Mouse (Mus musculus): ENCODE measurements at regions not wholly inside any gene's neighbourhood (a gene's known extent, or its start where the extent isn't known, plus 50 kb on each side); places are given as distances from the start of the nearest gene placed in this dataset.

DNA sequence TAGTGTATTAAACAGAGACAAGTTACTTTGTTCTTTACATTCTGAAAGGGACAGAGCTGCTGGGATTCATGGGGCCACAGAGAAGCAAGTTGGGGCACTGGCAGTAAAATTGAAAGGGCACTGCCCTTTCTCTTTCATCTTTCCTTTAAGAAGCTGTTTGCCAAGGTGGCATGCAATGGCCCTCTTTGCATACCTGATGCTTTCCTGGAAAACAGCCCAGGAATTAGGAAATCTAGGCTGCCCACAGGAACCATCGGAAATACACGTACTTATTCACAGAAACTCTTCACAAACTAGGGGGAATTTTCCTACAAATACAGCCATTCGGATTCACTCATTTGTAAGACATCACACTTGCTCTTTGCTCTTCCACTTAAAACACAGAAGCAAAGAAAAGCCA, 278.3 kb upstream of the Gm765 start:
- no peak for DNase-seq (ENCODE audit: inconsistent age in 2 of 2, low spot score in 1 of 2)

DNA sequence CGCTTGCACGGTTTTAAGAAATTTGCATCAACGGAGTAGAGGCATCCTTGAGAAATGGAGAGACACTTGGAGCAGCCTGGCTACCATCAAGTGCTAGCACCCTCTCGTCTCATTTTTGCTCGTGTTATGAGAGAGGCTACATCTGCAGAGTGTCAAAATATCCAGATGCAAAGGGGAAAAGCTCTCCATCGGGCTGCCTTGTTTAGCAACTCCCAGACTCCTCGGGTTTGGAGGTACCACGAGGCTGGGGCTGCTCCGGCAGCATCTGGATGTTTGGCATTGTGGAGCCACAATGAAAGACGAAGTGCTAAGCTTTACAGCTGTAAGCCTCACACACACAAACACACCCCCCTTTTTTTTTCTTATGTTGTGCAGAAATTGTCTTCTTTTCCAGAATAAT, 270.5 kb upstream of the Gm765 start:
- DNase-seq (ENCODE audit: inconsistent age in 2 of 2, low spot score in 1 of 2): no peak

DNA sequence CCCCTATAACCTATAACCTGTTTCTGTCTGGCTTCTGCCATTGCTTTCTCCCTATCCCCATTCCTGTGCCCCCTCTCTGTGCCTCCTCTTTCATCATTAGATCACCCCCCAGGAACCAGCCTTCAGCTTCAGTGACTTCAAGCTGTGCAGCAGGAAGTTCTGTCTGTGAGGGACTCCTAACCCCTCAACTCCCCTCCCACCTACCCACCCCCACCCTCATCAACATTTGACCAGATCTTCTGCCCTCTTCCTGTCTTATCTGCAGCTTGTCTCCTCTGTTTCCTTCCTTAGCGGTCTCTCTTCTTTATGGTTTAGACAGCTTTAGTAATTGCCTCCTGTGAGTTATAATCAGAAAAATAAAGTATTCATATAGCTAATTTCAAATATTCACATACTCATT, 266.6 kb upstream of the Gm765 start:
- no peak for DNase-seq (ENCODE audit: inconsistent age in 2 of 2, low spot score in 1 of 2)

DNA sequence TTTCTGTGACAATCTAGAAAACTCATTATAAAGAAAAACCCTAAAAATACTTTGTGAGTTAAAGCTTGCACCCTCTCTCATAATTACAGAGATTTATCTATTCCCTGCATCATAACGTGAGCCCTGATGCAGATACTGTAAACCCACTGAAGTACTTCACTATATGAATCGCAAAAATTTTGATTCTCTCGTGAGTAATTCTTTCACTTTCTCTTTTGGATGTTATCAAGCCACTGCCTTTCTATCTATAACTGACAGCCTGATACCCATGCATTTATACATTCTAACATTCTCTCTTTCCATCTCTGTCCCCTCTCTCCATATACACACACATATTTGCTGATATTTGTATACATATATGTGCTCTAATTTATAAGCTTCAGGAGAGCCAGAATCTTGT, 264.1 kb upstream of the Gm765 start:
- DNase-seq (ENCODE audit: inconsistent age in 2 of 2, low spot score in 1 of 2): no peak

DNA sequence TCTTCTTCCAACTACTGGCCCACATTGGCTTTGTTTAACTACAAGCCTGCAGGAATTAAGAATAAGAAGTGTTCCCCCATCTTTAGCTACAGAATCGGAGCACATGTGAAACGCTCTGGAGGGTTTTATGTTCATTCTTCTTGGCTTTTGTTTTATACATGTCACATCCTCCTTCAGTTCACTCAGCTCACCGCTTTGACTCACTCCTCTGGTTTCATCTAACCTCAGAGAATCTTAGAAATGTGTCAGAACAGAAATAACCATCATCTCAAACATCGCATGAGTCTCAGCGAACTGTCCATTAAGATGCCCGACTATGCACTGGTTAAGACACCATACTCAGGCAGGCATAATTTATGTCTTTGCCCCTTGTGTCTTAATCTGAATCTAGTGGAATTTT, 255.1 kb upstream of the Gm765 start:
- DNase-seq (ENCODE audit: inconsistent age in 2 of 2, low spot score in 1 of 2): no peak

DNA sequence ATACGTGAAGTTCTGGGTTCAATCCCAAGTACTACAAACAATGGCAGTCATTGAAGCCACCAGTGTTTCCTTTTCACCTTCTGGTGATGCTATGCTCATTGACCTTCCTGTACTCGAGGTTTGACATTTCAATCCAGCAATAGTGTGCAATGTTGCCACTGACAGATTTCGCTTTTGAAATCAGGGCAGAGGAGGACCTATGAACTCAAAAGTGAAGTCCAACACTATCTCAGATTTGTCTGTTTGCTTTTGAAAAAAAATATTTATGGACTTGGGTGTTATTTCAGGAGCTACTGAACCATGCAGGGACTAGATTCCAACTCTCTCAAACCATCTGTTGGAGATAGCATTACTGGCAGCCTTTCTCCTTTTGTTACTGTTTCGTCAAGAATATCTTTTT, 248.4 kb upstream of the Gm765 start:
- no peak for DNase-seq (ENCODE audit: inconsistent age in 2 of 2, low spot score in 1 of 2)

DNA sequence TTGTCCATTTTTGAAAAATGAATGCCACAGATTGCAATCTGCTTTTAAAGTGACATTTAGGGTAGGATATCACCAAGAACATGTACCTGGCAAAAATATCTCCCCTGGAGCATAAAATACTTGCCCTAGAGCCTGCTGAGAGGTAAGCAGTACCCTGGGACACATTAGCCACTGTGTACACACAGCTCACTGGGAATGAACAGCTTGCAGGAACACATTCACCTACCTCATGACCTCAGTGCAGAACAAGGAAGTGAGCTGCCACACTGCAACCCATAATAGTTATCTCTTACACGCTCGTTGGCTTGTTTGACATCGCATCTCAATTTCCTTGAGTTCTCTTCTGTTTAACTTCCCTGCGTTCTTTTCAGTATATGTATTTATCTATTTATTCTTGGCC, 246.4 kb upstream of the Gm765 start:
- no peak for DNase-seq (ENCODE audit: inconsistent age in 2 of 2, low spot score in 1 of 2)

DNA sequence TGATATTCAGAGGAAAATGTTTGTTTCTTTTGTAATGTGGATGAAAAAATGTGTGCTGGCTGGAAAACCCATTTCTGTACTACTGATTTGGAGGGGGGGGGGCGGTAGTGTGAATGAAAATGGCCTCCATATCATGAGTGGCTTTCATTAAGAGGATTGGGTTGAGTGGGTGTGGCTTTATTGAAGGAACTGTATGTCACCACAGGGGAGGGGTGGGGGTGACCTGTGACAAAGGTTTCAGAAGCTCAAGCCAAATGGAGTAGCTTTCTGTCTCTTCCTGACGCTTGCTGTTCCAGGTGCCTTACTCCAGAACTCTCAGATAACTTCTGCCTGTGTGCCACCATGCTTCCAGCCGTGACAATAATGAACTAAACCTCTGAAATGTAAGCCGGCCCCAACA, 242.0 kb upstream of the Gm765 start:
- DNase-seq (ENCODE audit: inconsistent age in 2 of 2, low spot score in 1 of 2): no peak

DNA sequence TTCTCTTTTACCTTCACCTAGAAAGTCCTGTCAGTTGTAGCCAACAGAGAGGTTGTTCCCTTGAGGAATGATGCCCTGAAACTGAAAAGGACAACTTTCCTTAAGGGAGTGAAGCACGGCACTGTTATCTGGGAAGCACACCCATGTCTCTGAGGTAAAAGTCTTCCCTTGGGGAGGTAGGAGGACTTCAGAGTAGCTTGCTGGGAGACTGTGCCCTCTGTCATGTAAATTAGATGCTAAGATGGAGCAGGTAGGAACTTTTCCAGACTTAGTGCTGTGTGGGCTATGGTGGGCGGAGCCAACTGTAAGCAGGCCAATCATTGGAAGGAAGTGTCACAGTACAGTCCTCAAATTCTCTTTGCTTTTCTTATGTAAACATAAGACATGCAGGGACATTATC, 240.3 kb upstream of the Gm765 start:
- DNase-seq (ENCODE audit: inconsistent age in 2 of 2, low spot score in 1 of 2): no peak

DNA sequence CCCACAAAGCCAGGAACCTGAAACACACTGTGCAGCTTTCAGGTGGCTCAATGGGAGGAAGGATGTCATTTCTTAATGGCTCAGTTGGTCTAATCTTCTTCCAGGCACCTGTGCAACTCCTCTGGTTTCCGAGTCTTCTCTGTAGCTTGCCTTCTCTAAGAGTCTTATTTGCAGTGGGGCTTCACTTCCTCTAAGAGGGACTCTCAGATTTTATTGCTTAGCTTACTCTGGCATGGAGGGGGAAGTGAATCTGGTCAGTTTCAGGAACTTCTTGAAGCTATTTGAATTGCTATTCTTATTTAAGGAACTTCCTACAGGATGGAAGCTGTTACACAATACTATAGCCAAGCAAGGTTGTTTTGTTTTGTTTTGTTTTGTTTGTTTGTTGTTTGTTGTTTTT, 232.7 kb upstream of the Gm765 start:
- DNase-seq (ENCODE audit: inconsistent age in 2 of 2, low spot score in 1 of 2): no peak

DNA sequence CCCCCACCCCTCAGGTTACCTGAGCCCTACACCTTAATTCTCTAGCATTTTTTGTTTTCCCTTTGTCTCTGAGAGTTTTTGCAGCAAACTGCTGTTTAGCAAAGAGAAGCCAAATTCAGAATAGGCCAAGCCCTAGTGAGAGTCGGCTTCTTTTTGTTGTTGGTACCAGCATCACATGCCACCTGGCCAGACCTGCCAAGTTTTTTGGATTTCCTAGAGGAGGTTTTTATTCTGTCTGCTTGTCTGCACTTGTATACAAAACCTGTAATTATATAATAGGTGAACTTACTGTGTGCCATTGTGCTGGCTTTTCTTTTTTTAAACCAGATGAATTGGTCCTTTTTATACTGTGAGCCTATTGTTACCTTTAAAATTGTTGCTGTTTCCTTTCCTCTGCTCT, 213.1 kb upstream of the Gm765 start:
- no peak for DNase-seq (ENCODE audit: inconsistent age in 2 of 2, low spot score in 1 of 2)

DNA sequence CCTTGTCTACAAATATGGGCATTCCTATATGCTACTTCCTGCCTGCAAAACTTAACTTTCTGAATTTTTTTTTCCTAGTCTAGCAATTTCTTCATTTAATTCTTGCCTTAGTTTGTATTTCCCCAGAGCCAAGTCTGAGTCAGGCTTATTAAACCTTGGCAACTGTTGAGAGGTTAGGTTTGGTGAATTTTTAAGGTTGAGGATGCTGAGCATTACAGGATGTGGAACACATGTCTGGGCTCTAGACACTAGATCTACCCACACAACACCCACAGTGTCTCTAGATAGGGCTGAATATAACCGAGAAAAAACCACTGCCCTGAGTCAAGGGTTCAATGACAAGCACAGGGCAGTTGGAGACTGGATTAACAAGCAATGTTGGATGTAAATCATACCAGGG, 211.4 kb upstream of the Gm765 start:
- no peak for DNase-seq (ENCODE audit: inconsistent age in 2 of 2, low spot score in 1 of 2)

DNA sequence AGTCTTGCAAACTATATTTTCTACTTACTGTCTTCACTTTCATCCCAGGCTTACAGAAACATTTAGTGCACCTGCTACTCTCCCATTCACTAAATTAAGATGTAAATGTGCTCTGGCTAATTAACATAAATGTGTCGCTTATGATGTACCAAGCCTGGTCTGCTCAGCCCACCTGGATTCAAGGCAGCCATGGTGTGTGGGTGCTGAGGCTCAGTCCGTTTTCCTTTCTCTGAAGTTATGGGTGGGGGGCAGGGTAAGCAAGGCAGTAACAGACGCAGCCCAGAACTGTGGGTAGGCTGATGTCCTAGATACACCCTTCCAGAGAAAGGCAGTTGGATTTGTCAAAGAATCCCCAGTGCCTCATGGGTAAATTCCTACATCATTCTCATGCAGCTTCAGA, 209.2 kb upstream of the Gm765 start:
- no peak for DNase-seq (ENCODE audit: inconsistent age in 2 of 2, low spot score in 1 of 2)

DNA sequence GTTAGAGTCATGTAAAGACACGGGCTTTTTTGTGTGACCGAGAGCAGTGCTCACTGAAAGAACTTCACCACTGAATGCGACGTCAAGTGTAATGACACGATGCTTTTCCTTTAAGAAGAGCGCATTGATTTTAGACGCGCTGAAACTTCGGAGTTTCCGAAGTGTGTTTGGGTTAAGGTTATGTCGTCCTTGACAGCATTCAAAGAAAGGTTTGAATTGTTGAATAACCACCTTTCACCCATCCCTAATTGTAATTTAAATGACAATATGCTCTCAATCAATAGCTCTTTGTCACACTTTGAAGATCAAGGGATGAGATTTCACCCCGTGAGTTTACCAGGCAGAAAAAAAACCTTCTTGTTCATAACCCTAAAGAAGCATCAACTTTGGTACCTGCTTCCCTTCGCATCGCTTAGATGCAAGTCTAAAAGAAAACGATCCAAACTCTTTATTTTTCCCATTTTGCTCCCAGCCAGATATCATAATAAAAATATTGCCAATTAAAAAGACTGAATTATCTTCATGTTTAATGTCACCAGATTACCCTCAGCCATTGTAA, 184.4 kb upstream of the Gm765 start:
- DNase-seq (ENCODE audit: inconsistent age in 2 of 2, low spot score in 1 of 2): no peak

DNA sequence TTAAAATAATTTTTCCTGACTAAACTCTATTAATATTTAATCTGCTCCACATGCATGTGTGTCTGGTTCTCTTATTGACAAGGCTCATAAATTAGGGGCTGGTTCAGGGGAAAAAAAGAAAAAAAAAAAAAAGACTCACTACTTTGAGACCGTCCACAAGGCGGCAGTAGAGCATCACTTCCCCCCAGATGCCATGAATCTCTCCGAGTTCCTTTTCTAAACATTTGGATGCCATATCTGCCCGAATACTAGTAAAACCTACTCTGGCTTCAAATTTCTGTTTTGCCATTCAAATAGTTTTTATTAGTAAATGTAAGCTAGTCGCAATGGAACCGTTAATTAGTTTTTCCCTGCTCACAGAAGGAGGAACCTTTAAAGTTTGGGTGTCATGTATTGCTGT, 182.7 kb upstream of the Gm765 start:
- DNase-seq (ENCODE audit: inconsistent age in 2 of 2, low spot score in 1 of 2): peak; percentile 28 to 80

DNA sequence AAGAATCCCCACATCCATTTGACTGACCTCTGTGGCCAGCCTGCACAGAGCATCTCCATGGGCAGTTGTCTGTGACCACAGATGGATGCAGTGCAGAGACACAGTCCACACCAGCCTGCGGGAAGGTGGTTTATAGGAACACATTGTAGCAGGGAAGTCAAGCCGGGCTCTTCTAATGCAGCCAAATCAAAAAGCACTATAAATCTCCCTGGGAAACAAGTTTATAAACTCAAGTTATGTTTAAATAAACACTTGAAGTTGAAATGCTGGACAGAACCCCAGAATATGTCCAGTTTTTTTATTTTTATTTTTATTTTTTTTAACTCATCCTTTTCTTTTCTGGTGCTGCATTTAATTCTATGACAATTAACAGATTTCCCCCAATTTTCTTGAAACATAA, 182.1 kb upstream of the Gm765 start:
- no peak for DNase-seq (ENCODE audit: inconsistent age in 2 of 2, low spot score in 1 of 2)

DNA sequence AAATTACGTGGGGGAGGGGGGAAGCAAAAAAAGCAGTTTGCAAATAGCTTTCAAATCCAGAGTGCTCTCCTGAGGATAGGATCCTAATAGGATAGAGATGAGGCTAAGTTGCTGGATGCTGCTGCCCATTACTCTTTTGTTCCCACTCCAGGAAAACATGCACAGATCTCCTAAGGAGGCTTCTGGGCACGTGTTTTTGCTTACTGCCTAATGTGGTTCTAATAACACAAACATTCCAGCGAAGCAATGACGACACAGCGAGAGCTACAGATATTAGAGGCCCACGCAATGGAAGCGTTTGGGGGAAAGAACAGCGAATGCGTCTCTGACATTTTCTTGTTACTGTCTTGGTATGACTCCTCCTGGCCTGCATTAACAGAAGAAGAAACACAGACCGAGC, 179.0 kb upstream of the Gm765 start:
- DNase-seq (ENCODE audit: inconsistent age in 2 of 2, low spot score in 1 of 2): no peak

DNA sequence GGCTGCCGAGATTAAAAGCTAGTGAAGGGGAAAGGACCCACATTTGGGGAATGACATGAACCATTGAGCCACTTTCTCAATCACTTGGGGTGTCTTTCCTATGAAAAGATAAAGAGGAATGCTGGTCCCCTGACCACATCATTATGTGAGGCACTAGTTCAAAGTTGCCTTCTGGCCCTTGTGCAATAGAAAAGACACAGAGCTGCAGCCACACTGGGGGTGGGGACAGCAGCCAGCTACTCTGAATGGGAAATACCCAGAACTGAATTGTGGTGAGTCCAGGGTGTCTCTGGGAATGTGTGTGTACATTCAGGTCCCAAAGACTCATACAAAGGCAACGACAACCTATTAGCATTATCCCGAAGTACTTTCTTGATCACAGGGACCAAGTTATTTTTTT, 172.3 kb upstream of the Gm765 start:
- DNase-seq (ENCODE audit: inconsistent age in 2 of 2, low spot score in 1 of 2): no peak

DNA sequence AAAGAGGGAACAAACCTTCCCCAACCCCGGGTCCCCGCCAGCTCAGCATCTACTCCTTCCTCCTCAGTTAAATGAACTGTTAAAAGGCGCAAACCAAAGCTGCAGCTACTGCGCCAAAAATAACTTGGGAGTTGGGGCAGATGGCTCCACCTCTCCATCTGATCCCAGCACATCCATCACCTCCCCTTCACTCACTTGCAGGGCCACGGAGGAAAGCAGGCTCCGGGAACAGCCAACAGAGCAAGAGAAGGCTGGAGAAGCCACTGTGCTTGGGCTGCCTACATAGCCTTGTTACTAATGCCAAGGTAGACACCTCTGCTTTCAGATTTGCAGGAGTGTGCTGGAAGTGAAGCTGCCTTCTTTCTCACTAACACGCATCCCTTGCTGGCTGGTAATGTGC, 171.8 kb upstream of the Gm765 start:
- no peak for DNase-seq (ENCODE audit: inconsistent age in 2 of 2, low spot score in 1 of 2)

DNA sequence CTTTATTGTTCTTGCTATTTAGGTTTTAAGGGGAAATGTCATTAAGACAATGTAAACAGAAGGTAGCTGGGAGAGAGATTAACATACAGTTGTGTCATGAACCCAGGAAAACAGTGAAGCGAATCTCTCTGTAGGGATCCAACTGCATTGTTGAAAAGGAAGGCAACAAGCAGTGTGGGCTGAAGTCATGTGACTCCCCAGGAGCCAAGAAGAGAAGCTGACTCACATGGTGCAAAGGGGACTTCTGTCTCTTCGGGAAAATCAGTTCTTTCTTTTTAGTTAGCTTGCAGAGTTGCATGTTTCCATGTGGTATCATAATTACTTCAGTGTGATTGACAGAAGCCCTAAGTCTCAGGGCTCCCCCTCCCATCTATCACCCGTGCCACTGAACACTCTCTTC, 170.7 kb upstream of the Gm765 start:
- no peak for DNase-seq (ENCODE audit: inconsistent age in 2 of 2, low spot score in 1 of 2)

DNA sequence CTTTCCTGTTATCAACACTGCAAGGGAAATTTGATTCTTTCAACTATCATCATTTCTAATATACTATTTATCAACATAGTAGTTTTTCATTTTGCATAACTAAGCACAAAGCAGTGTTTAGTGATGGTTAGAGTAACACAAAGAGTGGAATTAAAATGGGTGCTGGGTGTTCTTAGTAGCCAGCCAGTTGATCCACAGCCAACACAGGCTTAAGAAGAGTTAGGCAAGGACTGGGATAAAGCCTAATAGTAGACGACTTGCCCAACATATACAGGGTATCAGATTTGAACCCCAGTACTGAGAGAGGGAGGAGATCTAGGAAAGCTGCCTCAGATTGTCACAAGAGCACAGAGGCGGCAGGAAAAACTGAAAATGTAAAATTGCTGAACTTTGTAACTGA, 160.2 kb upstream of the Gm765 start:
- DNase-seq (ENCODE audit: inconsistent age in 2 of 2, low spot score in 1 of 2): no peak

DNA sequence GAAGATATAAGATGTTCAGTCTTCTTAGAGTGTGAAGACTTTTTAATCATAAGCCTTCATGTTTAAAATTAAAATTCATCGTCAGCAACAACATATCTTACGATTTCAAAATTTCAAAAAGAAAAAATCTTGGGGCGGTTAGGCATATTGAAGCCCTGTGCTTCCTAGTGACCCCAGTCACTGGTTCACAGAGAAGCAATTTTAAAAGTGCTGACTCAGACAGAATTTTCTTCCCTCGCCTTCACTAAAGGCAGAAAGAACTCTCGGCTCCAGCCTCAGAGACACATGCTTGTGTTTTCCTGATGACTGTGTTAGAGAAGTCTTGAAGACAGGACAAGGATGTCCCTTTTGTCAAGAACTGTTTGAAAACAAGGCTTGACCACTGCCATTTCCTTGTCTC, 157.2 kb upstream of the Gm765 start:
- DNase-seq (ENCODE audit: inconsistent age in 2 of 2, low spot score in 1 of 2): no peak

DNA sequence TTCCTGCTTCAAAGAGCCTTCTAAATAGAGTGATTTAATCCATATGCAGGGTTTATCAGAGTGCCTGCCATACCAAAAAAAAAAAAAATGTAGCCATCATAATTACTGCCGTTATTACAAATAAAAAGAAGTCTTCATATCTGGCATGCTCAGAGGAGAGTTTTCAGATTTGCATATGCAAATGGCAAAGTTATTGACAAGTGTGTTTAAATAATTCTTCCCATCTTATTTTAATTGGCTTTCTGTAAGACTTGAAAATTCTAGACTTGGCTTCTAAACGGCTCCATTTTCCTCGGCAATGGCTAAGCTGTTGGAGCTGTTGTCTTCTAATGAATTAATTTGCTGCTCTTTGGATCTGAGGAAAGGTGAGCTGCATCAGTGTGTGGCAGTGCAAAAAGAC, 144.1 kb upstream of the Gm765 start:
- DNase-seq (ENCODE audit: inconsistent age in 2 of 2, low spot score in 1 of 2): no peak
